Mouse (Mus musculus): Measurements from ENCODE around the gene Gnrhr. TPM values are rescaled to one million over a fixed set of nuclear protein-coding genes. Genes with fewer than 3 reads are reported as not detected.

The Gnrhr gene
- total RNA-seq (2021): not detected
- long read RNA-seq, experiment 1: 0 reads
- long read RNA-seq, experiment 2: 0 reads

- no peak within 1 kb of the TSS for H3K27ac ChIP-seq
- intact Hi-C loops (cut with DNase I): loop anchor here (10.0 kb wide), 2 partner anchors 57 to 487 kb away; no protein-coding TSS in a partner anchor
- no peak within 1 kb of the TSS for H3K4me3 ChIP-seq
- no peak for DNase-seq (ENCODE audit: extremely low spot score in 1 of 2, low spot score in 2 of 2)
- no peak for TF ChIP-seq CTCF (IDR thresholded peaks at IDR 0.05)
Observed at GRCm38 (mm10) chr5:86197801-86198200, at the start of gene Gnrhr. Gene Gnrhr (minus strand): TSS chr5:86197901.

- no peak for TF ChIP-seq CTCF (IDR thresholded peaks at IDR 0.05)
- intact Hi-C loops (cut with DNase I): no loop called here
- no peak overlapping the region for H3K27ac ChIP-seq
- no peak for DNase-seq (ENCODE audit: extremely low spot score in 1 of 2, low spot score in 2 of 2)
- no peak overlapping the region for H3K4me3 ChIP-seq
Observed at GRCm38 (mm10) chr5:86246559-86246958, 48.9 kb upstream of the Gnrhr start.

- no peak for TF ChIP-seq CTCF (IDR thresholded peaks at IDR 0.05)
- H3K4me3 ChIP-seq: no peak overlapping the region
Observed at GRCm38 (mm10) chr5:86244880-86245279, 47.2 kb upstream of the Gnrhr start.

GRCm38 (mm10) chr5:86244275-86244674 is 46.6 kb upstream of the Gnrhr start:
- H3K4me3 ChIP-seq: no peak overlapping the region
- no peak for TF ChIP-seq CTCF (IDR thresholded peaks at IDR 0.05)

More at GRCm38 (mm10) chr5:86244880-86245279, 47.2 kb upstream of the Gnrhr start:
- no peak overlapping the region for H3K27ac ChIP-seq
- no peak for DNase-seq (ENCODE audit: extremely low spot score in 1 of 2, low spot score in 2 of 2)
- intact Hi-C loops (cut with DNase I): no loop called here

GRCm38 (mm10) chr5:86227156-86227853 is 29.6 kb upstream of the Gnrhr start:
- H3K4me3 ChIP-seq: no peak overlapping the region
- intact Hi-C loops (cut with DNase I): no loop called here
- no peak for TF ChIP-seq CTCF (IDR thresholded peaks at IDR 0.05)
- no peak overlapping the region for H3K27ac ChIP-seq
- no peak for DNase-seq (ENCODE audit: extremely low spot score in 1 of 2, low spot score in 2 of 2)

More at GRCm38 (mm10) chr5:86244275-86244674, 46.6 kb upstream of the Gnrhr start:
- intact Hi-C loops (cut with DNase I): no loop called here
- DNase-seq (ENCODE audit: extremely low spot score in 1 of 2, low spot score in 2 of 2): no peak
- no peak overlapping the region for H3K27ac ChIP-seq

- peak; percentile 67 for TF ChIP-seq CTCF (IDR thresholded peaks at IDR 0.05)
- DNase-seq (ENCODE audit: extremely low spot score in 1 of 2, low spot score in 2 of 2): no peak
- no peak overlapping the region for H3K4me3 ChIP-seq
- no peak overlapping the region for H3K27ac ChIP-seq
- intact Hi-C loops (cut with DNase I): loop anchor here (1.0 to 10.0 kb wide), 4 partner anchors 63 to 493 kb away; no protein-coding TSS in a partner anchor
Observed at GRCm38 (mm10) chr5:86191356-86191755, 6.3 kb downstream of the Gnrhr start.

GRCm38 (mm10) chr5:86190770-86191169 is 6.9 kb downstream of the Gnrhr start:
- intact Hi-C loops (cut with DNase I): loop anchor here (1.0 to 10.0 kb wide), 4 partner anchors 64 to 494 kb away; no protein-coding TSS in a partner anchor
- peak; percentile 57 for TF ChIP-seq CTCF (IDR thresholded peaks at IDR 0.05)
- DNase-seq (ENCODE audit: extremely low spot score in 1 of 2, low spot score in 2 of 2): no peak
- Histone ChIP-seq H3K27ac (no peak overlapping the region), H3K4me3 (no peak overlapping the region)

- Histone ChIP-seq H3K27ac (no peak overlapping the region), H3K4me3 (no peak overlapping the region)
- DNase-seq (ENCODE audit: extremely low spot score in 1 of 2, low spot score in 2 of 2): no peak
- intact Hi-C loops (cut with DNase I): loop anchor here (5.0 to 10.0 kb wide), 3 partner anchors 65 to 495 kb away; no protein-coding TSS in a partner anchor
- no peak for TF ChIP-seq CTCF (IDR thresholded peaks at IDR 0.05)
Observed at GRCm38 (mm10) chr5:86190290-86190689, 7.4 kb downstream of the Gnrhr start.

GRCm38 (mm10) chr5:86187441-86187840 is 10.3 kb downstream of the Gnrhr start:
- Histone ChIP-seq H3K4me3 (no peak overlapping the region), H3K27ac (no peak overlapping the region)
- TF ChIP-seq CTCF (IDR thresholded peaks at IDR 0.05): no peak
- no peak for DNase-seq (ENCODE audit: extremely low spot score in 1 of 2, low spot score in 2 of 2)
- intact Hi-C loops (cut with DNase I): no loop called here

GRCm38 (mm10) chr5:86173778-86174177 is 23.9 kb downstream of the Gnrhr start:
- no peak for DNase-seq (ENCODE audit: extremely low spot score in 1 of 2, low spot score in 2 of 2)
- no peak overlapping the region for H3K27ac ChIP-seq
- intact Hi-C loops (cut with DNase I): loop anchor here (5.0 kb wide), 1 partner anchor 634 kb away; no protein-coding TSS in a partner anchor
- no peak for TF ChIP-seq CTCF (IDR thresholded peaks at IDR 0.05)
- H3K4me3 ChIP-seq: no peak overlapping the region

GRCm38 (mm10) chr5:86172449-86173161 is 25.1 kb downstream of the Gnrhr start, which contains the start of gene Uba6:
Gene Uba6 (minus strand): TSS chr5:86172803.
- no peak for TF ChIP-seq CTCF (IDR thresholded peaks at IDR 0.05)
- H3K4me3 ChIP-seq: peak within 1 kb of the TSS; percentile 76
- intact Hi-C loops (cut with DNase I): loop anchor here (1.0 to 5.0 kb wide), 2 partner anchors 107 to 635 kb away; partner anchors contain the start of gene Cenpc1
- DNase-seq (ENCODE audit: extremely low spot score in 1 of 2, low spot score in 2 of 2): peak; percentile 99
- H3K27ac ChIP-seq: peak within 1 kb of the TSS; percentile 95

- no peak for DNase-seq (ENCODE audit: extremely low spot score in 1 of 2, low spot score in 2 of 2)
- intact Hi-C loops (cut with DNase I): loop anchor here (1.0 to 5.0 kb wide), 2 partner anchors 107 to 635 kb away; partner anchors contain the start of gene Cenpc1
- TF ChIP-seq CTCF (IDR thresholded peaks at IDR 0.05): no peak
- Histone ChIP-seq H3K4me3 (peak overlapping the region; percentile 76), H3K27ac (peak overlapping the region; percentile 95)
Observed at GRCm38 (mm10) chr5:86172088-86172448, 25.6 kb downstream of the Gnrhr start.

Other genes with a start within 250 kb of the Gnrhr start
- gene Cenpc1, start 132.3 kb downstream of the Gnrhr start, total RNA-seq (2021): 10 to 100 TPM; 22.9 to 25.2 TPM
- under 1 TPM in 1 of 2 experiments, not detected in 1; 0.14 TPM for gene Stap1, start 126.2 kb downstream of the Gnrhr start, total RNA-seq (2021)
- 10 to 100 TPM; 21.5 to 25.3 TPM for gene Uba6, start 25.1 kb downstream of the Gnrhr start, total RNA-seq (2021)
- not detected for gene Tmprss11c, start 91.4 kb upstream of the Gnrhr start, total RNA-seq (2021)
- gene Tmprss11d, start 175.5 kb upstream of the Gnrhr start, total RNA-seq (2021): not detected